Mouse (Mus musculus): ENCODE results near the gene Lama5.
A peak's percentile ranks its signal among the peaks of the same experiment; 100 is the strongest.
"Not testable (repeated sequence)": the region's sequence is repeated elsewhere in the genome, so short reads cannot be mapped to it uniquely, and the experiment has no call there.

Gene Lama5

DNA sequence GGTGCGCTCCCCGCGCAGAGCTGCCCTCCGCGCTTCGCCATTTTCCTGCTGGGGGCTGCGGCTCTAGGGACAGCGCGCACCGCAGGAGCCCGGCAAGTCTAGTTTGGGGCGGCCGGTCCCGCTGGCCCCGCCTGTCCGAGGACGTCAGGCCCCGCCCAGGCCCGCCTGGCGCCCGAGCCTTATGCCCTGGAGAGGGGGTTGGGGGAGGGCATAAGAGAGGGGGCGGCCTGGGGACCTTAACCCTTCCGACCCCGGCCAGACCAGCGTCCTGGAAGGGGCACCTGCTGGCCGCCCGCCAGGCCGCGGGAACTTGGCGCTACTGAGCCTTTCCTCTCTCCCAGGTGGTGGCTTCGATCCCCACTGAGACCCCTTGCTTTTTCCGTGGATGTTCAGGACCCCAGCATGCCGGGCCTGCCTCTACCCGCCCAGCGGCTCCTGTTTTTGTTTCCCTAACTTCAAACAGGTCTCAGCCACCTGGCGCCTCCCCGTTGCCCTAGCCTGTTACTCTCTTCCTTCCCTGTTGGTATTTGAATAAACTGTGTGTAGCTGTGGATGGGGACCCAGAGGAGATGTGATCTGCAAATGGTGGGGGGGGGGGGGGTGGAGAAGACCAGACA is at the start of gene Lama5:
Gene Lama5 (minus strand): TSS at position 98 of the 617 bp plus-strand sequence.
- peak; percentile 54 for DNase-seq (ENCODE audit: low spot score)

DNA sequence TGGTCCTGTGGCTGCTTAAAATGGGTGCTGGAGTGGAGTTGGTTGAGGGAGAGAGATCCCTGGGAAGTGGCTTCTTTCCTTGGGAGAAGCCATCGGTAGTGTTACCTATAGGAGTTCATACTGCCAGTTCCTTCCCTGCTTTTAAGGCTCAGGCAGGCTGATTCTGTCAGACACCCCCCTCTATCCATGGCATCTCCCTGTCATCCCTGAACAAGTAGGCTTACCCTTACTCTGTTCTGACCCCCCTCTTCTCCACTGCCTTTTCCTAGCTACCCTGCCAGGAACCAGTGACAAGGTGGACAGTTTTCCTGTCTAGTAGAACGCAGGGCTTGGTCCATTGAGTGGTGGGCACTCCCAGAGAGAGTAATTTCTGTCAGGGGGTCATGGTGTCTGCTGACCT is 48.9 kb upstream of the Lama5 start:
- DNase-seq (ENCODE audit: low spot score): no peak

DNA sequence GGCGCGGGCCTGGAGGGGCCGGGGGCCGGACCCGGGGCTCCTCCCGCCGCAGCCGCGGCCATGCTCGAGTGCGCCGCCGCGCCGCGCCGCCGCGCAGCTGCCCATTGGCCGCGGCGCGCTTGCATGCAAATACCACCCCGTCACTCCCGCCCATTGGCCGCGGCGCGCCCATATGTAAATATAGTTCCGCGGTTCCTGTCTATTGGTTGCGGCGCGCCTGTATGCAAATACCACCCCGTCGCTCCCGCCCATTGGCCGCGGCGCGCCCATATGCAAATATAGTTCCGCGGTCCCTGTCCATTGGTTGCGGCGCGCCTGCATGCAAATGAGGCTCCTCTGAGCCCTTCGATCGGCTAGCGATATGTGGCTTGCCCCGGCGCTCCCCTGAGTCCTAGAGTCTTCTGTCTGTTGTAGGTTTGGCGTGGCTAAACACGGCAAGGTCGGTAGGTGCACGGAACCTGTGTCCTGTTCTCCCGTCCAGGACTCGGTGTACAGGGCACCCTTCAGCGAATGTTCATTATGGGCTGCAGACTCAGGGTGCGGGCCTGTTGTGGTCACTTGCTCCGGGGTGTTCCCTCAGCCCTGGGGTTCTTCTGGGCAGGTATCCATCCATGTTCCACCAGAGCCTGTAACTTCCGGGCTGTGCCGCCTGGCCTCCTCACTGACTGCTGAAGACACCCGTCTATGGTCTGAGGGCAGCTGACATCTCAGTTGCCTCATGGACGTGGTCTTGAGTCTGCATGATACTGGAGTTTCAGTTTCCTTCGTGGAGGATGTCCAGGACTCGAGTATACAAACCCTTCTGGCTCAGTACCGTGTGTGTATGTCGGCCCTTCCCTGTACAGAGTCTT is 48.0 kb upstream of the Lama5 start, which contains the start of gene Cables2:
Gene Cables2 (minus strand): TSS at position 103 of the 851 bp plus-strand sequence.
- peak; percentile 68 for DNase-seq (ENCODE audit: low spot score)

DNA sequence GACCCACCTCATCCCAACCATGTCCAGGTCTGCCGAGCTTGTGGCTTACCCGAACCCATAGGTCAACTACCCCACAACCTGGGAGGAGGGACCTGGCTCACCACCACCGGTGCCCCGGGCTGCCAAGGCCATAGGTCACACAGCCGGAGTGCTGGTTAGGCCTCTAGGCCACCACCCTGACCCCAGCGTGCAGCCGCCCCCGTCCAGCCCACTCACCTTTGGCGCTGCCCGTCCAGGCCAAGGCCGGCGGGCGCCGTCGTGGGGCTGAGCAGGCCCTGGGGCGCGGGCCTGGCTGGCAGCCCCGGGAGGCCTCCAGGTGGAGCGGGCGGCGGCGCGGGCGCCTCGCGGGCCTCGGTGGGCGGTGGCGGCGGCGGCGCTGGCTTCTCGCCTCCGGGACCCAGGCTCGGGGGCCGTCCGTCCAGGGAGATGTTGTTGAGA is 47.2 kb upstream of the Lama5 start:
- DNase-seq (ENCODE audit: low spot score): no peak

DNA sequence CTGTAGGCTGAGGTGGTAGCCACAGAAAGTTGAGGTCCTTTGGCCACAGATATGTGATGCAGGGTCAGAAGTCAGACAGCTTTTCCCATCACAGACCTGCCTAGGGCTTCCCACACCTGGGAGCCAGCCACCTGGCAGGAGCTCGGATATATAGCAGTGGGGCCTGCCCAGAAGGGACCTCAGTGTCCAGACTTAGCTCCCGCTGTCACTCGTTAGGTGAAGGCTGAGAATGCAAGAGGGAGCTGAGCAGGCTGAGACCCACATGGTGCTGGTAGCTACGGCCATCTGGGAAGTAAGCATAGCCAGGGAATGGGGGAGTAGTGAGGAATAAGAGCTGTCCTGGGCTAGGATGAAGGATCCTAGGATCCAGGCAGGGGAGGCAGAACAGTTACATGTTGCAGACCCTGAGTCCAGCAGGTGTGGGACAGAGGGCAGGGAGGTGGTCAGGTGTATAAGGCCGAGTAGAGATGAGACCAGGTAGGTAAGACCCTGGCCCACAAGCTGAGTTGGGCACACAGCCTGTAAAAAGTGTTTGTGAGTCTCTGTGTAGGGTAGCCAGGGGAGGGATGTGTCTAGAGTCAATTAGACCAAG is 46.2 kb upstream of the Lama5 start:
- no peak for DNase-seq (ENCODE audit: low spot score)

DNA sequence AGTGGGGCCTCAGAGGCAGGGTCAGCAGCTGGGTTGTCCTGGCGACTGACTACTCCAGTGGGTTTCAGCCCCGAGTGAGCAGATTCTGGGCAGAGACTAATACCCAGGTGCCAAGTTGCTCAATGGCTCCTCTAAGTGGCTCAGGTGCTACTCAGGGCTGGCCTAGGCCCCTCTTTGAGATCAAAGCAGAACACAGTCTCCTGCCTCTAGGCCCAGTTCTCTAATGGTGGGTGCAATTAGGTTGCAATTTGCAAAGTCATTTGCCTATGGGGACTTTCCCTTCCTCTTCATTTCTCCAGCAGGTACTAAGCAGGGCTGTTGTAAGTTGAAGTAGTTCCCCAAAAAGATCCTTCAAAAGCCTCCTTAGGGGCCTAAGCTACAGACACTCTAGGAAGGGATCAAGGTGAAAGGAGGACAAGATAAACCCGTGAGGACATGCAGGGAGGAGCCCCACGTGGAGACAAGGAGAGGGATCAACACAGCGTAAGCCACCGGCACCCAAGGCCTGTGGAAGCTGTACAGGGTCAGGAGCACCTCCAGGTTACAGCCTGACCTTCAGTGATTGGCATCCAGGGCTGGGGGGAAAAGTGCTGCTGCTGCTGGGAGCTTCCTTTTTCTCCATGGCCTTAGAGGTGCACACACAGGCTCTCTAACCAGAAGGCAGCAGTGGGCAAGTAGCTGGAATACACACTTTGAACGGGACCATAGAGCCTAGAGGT is 45.0 kb upstream of the Lama5 start:
- DNase-seq (ENCODE audit: low spot score): no peak

DNA sequence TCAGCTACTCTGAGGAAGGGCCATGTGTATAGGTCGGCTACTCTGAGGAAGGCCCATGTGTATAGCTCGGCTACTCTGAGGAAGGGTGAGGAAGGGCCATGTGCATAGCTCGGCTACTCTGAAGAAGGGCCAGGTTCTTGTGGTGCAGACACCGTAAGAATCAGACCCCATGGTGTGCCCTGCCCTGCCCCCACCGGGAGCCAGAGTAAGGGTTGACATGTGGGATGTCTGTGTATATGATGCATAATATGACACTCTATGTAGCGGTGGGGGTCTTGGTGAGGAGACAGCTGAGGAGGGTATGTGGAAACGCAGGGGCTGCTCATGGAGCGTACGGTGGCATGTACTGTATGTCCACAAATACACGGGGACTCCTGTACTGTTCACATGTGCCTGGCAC is 43.7 kb upstream of the Lama5 start:
- no peak for DNase-seq (ENCODE audit: low spot score)

DNA sequence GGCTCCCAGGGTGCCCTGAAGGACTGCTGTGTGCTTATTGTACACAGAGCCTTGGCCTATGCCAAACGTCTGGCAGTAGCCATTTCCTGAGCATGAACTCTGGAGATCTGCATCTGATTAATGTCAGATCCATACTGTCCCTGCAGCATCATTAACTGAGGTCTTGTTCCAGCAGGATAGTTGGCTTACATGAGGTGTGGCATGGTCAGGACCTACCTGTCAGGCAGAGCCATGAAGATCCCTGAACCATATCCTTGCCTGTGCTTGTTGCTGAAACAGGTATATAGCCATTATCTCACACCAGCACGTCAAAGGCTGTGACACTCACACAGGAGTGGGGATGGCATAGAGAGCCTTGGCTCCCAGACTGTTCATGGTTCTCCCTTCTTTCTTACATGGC is 42.3 kb upstream of the Lama5 start:
- no peak for DNase-seq (ENCODE audit: low spot score)

DNA sequence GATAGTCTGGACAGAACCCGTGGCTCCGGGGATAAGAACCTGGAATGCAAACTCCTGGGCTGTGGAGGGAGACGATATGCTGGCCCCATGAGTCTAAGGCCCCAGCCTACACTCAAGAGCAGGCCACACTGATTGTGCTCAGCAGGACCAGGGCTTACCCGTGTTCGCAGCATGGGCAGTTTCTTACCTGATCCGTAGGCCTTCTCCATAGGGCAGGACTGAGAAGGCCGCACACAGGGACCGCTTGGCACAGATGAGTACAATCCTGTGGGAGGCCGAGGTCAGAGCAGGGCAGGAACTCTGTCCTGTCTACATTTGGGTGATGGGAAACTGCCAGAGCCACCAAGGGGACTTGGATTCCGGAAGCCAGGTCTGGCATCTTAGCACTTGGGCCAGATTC is 37.2 kb upstream of the Lama5 start:
- DNase-seq (ENCODE audit: low spot score): no peak

DNA sequence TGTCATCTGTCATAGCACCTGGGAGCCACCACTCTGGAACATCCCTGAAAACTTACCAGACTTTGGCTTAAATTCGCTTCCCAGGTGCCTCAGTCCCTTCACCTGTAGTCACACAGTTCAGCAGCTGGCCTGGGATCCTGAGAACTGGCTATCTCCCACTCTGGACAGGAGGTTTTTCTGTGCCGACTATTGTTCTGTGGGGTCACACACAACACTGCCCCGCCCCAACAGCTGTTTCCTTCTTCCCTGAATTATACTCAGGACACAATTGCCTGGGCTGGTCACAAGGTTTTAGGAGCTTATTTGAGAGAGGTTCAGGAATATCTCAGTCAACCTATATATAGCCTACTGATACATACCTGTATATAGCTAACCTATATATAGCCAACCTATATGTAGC is 36.8 kb upstream of the Lama5 start:
- DNase-seq (ENCODE audit: low spot score): no peak

DNA sequence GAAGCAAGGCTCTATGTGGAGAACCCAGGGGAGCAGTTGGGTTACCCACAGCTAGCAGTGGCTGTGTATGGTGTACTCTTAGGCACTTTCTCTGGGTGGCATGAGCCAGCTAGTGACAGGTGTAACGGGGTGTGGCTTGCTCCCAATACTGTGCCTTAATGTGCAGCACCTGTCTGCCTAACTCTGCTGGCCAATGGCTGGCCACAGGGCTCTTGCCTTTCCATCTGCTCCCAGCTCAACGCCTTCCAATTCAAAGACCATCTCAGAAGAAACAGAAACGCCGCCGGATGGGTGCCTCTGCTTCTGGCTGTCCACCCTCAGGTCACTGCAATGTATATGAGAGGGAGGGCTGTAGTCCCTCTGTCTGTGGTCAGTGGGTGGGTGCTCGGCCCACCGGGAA is 36.2 kb upstream of the Lama5 start:
- no peak for DNase-seq (ENCODE audit: low spot score)

DNA sequence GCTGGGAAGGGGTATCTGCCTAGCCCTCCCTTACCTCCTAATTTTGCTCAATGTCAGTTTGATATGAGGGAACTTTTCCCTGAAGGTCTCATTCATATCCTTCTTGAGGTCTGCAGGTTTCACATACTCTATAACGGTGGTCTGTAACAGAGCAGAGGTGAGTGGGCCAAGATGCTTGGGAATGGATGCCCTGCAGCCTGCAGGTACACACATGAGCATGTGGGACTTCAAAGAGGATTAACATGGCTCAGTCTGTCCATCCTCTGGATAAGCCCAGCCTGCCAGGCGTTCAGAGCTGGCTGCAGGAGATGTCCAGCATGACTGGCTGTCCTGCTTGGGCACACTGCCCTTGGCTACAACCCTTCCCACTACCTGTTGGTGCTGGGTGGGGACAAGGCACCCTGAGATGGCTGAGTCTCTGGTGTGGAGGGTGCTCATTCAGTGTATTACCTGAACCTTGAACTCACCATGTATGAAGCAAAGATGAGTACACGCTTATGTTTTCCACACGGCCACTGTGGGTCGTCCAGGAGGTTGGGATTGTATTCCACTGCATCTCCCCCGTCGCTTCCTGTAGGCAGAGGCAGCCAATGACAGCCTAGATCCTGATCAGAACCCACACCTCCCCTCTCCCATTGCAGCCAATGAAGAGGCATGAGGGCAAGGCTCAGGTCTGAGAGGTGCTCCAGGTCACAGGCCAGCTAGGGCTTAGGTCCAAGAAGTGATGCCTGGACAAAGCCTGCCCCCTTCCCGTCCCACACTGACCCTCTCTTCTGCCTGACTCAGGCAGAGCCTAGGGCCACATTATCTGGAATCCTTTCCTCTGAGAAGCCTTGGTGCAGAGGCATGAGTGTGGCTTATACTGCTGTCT is 35.2 kb upstream of the Lama5 start:
- no peak for DNase-seq (ENCODE audit: low spot score)

DNA sequence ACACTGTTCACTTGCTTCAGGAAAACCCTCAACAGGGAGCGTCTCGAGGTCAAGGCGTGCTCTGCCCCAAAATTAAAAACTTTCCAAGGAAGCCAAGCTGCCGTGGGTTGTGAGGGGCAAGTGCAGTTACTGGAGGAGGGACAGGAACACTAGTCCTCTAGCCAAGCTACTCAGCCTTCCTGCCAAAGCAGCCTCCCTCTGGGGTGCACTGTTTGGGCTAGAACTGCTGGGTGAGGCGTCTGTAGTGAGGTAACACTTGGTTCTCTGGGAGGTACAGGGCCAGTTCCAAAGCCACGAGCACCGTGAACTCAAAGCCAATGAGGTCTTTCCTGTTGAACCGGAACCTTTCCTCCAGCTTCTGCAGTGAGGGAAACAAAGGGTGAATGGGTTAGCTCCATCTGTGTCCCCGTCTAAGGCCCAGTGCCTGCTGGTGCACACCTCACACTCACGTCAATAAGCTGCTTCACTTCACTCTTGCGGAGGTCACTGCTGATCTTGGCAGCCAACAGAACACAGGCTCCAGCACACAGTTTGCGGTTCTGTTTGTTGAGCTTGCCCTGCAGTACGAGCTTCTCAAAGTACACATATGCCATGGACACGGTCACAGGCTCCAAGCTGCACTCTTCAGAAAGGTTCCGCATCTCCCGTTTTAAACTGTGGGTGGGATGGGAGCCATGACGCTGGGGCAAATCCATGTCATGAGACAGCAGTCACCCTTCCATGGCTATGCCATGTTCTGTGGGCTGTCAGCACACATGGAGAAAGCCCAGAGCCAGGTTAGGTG is 34.4 kb upstream of the Lama5 start:
- DNase-seq (ENCODE audit: low spot score): not testable (repeated sequence)

DNA sequence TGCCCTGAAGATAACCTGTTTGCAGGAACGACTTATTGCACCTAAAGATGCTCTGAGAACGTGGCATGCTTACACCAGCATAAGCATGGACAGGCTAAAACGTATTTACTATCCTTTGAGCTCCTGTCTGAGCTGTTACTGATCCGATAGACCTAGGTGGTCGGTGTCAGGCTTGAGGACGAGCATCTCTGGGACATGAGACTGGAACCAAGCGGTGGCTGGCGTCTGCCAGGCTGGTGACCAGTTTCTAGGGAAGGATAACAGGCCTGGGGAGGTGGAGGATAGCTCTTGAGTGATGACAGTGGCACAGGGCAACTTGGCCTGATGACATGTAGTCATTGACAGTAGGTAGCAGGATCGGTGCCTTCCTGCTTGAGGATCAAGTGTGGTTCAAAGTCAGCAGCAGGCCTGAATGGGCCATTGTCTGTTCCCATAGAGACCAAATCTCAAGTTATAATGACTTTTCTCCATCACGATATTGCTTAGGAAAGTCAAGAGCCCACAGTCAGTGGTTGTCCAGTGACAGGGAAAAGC is 33.4 kb upstream of the Lama5 start:
- DNase-seq (ENCODE audit: low spot score): not testable (repeated sequence)

DNA sequence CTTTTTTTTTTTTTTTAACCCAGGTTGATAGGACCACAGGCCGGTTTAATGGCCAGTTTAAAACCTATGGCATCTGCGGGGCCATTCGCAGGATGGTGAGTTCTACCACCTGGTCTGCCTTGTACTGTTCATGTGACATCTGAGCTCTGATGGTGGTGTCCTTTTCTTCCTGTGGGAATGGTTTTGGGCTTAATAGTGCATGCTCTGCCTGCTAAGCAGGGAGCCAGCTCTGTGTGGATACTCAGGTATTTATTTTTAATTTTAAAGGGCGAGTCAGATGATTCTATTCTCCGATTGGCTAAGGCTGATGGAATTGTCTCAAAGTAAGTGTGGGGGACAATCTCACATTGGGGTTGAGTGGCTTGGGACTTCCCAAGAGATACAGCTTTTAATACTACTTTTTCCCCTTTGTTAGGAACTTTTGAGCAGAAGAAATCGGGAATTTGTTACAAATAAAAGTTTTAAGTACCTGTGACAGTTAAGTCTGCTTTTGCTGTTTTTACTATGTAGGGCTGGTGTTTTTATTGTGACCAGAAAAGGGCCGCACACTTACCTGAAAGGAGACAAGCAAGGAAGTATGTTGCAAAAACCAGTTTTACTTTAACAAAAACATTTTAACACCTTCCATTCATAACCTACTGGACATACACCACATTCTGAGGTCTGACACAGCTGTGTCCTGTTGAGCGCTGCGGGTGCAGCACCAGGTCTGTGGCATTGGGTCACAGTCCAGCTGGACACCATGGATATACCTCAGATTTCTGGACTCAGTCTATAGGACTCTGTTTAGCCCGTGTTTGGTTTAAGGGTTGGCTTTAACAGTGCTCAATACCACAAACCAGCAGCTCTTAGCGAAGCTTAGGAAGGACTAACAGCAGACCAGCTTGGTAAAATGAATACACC is 32.6 kb upstream of the Lama5 start:
- no peak for DNase-seq (ENCODE audit: low spot score)

DNA sequence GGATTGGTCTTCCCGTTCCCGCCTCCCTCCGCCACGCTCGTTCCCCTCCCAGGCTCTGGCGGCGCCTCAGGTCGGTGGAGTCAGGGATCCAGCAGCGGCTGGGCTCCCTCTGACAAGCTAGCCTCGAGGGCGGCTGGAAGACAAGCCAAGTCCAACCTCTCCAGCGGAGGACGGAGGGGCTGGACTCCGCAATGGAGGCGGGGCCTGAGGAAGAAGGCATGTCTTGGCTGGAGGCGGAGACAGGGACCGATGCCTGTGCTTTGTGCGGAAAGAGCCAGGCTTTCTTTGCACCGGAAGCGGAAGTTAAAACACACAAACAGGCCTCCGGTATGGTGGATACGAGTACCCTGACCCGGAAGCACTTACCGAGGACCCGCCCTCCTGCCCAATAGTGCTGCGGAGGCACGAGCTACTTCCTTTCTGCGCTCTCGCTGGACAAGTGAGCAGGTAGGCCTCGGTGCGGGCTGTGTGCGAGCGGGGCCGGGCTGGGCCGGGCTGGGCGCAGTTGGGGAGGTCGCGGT is 31.4 kb upstream of the Lama5 start, which contains the start of gene Rps21:
Gene Rps21 (plus strand): TSS at position 377 of the 521 bp plus-strand sequence.
- peak; percentile 90 for DNase-seq (ENCODE audit: low spot score)

DNA sequence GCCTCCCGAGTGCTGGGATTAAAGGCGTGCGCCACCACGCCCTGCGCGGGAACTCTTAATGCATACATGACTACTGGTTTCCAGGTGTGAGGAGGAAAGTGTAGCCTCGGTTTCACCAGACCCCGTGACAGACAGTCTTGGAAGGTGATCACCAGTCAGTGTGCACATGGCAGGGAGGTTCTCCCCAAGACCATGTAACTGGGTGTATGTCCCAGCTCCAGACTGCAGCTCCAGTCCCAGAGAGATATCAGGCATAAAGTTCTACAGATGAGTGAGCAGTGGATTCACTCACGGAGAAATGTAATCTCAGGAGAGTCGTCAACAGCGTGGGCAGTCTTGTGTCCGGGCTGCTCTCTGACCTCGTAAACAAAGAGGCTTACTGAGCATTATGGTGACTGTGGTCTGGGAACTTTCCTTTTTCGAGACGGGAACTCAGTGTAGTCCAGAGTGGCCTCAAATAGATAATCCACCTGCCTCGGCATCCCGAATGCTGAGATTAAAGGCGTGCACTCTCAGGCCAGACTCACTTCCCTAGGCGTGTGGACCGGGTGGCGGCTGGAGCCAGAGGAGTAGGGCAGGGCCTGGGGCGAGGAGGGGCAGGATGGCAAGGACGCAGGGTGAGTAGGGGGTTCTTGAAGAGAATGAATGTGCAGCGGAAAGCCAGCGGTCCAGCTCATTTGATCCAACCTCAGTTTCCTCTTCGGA is 30.8 kb upstream of the Lama5 start:
- DNase-seq (ENCODE audit: low spot score): no peak

DNA sequence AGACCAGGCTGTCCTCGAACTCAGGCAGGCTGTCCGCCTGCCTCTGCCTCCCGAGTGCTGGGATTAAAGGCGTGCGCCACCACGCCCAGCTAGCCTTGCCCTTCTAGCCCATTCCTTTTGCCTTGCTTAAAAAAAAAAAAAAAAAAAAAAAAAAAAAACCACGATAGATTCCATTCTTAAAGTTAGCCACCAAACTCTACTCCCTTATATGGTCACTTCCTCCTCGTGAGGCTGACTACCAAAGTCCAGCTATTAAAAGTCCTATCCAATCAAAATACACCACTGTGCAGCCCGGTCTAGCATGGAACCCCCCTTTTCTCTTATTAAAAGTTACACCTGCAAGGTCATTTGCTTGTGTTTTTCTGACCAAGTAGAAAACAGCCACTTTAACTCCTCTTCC is 30.0 kb upstream of the Lama5 start:
- DNase-seq (ENCODE audit: low spot score): no peak

Data from urinary bladder, postnatal 10 days (tissue).